Mouse (Mus musculus): Measurements from ENCODE around the gene 1700007K13Rik.

Gene 1700007K13Rik

DNA sequence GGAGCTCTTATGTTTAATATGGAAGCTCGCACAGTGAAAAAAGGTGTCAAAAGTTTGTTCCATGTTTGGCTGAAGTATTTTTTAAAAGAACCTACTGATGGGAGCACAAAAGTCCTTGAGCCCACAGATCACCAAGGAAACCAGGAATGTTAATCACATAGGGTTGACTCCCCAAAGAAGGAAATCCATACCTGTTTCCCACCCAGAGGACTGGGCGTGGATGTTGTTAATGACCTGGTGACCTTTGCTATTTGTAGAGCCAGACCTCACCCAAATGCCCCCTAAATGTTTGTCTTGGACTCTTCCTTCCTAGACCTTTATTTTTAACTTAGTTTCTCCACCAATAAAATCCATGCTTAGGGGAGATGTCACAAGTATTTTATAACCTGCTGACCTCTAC is 4.5 kb upstream of the 1700007K13Rik start:
- no peak for DNase-seq (ENCODE audit: low read depth, low spot score)

DNA sequence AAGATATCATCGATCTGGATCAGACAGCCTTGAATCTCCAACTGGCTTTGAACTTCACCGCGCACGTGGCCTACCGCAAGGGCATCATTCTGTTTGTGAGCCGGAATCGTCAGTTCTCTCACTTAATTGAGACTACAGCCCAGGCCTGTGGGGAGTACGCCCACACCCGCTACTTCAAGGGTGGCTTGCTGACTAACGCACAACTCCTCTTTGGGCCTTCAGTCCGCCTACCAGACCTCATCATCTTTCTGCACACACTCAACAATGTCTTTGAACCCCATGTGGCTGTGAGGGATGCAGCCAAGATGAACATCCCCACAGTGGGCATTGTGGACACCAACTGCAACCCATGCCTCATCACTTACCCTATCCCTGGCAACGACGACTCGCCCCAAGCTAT is 3.3 kb upstream of the 1700007K13Rik start:
- no peak for DNase-seq (ENCODE audit: low read depth, low spot score)

DNA sequence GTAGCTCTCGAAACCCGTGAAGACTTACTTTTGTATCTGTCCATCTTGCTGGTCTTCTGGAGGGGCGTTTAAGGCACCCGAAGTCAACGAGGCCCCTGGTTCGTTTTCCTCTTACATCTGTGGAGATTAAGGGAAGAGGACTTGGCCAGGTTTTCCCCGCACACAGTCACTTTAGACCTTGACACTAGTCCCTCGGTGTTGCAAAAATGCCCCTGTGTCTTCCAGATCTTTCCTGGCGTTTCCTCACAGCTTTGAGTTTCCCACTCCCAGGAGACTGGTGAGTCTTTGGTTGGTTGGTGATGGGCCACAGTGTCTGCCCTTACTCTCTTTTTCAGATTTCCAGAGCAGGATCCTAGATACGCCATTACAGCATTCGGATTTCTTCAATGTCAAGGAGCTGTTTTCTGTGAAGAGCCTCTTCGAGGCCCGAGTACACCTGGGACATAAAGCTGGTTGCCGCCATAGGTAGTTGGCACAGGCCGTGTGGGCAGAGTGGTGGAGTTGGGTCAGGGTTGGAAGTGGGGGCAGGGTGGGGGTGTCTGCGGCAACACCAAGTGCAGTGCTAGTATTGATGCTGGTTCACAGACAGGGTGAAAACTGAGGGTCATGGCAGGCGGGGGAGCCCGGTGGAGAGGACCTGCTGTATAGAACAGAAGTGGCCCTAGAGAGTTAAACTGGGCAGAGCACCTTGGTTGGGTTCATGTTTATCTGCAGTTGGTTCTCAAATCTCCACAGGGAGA is 2.5 kb upstream of the 1700007K13Rik start:
- no peak for DNase-seq (ENCODE audit: low read depth, low spot score)

DNA sequence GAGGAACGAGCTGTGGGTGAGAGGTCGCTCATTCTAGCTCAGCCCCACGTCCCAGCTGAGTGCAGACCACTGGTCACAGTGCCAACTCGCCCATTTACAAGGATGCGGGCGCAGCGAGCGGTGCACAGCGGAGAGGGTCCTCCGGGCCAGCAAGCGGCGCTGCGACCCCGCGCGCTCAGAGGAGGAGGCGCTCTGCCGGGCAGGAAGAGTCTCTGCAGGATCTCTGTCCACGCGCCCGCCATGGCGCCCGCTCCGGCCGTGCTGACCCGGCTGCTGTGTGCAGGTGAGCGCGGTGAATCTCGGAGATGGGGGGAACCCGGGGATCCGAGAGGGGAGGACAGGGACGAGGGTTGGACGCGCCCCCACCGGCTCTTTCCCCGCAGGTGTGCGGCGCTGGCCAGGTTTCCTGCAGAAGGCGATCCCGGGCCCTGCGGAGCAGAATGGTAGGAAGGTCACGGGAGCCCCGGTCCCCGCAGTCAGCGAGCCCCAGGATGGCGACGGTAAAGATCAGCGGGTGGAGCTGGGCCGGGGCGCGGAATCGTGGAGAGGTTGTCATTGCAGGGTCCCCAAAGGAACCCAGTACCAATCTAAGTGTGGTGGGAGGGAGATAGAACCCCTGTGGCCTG is 1.8 kb upstream of the 1700007K13Rik start, which contains the start of gene Mrps2:
Mrps2 (plus strand) TSS at position 207 of the 626 bp plus-strand sequence.
- DNase-seq (ENCODE audit: low read depth, low spot score): peak; percentile 63

DNA sequence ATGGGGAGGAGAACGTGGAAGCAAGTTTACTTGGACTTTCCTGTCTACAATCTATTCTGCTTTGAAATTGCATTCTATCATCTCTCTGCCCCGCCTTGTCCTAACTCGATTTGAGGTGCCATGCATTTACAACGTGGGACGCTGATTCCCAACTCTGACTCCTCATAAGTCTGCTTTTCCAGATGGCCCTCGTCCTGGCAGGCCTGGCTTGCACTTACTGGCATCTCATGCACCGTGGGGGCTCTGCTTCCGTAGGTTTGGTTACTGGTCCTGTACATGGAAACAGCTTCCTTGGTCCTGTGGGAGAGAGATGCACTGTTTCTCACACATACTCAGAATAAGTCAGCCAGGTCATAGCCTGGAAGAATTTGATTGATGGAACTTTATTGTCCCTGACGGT is 1.2 kb downstream of the 1700007K13Rik start:
- DNase-seq (ENCODE audit: low read depth, low spot score): no peak

DNA sequence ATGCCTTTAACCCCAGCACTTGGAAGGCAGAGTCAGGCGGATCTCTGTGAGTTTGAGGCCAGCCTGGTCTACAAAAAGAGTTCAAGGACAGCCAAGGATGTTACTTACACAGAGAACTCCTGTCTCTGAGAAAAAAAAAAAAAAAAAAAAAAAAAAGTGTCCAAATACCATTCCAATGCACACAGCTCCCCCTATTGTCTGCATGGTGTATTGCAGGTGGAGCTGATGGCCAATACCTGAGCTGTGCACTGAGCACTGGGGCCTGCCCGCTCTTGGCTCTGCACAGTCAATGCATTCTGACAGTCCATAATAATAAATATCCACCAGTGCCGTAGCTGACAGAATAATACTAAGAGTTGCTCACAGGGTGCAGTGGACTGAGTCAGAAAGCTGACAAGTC is 2.2 kb downstream of the 1700007K13Rik start:
- peak; percentile 14 for DNase-seq (ENCODE audit: low read depth, low spot score)

DNA sequence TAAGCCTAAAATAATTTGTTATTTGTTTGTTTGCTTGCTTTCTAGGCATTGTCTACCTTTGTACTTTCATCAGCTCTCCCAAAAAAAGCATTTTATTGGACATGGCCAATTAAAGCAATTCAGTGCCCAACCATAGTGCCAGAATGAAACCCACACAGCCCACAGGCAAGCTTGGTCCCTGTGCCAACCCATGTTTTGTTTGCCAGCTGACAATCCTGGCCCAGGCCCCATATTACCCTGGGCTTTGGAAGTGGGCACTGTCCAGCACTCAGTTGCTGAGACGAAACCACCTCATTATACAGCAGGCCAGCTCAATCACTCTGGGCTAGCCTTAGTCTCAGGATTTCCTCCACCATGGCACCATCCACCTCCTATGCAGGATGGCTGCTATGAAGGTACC is 9.5 kb downstream of the 1700007K13Rik start:
- no peak for DNase-seq (ENCODE audit: low read depth, low spot score)

DNA sequence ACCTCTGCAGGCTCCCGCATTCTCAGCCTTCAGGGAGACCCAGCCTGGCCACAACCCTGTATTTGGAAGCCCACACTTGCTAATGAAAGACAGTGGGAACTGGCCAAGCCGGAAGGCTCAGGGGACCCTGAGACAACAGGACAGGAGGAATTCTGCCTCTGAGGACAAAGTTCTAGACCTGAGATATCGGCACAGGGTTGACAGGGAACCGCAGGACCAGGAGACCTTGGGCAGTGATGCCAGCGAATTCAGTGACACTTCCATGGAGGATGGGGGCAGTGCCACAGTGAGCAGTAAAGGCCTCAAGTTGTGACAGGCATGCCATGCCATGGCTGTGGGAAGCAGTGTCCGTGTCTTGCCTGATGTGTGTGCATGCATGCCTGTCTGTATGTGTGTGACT is 12.6 kb downstream of the 1700007K13Rik start:
- no peak for DNase-seq (ENCODE audit: low read depth, low spot score)

DNA sequence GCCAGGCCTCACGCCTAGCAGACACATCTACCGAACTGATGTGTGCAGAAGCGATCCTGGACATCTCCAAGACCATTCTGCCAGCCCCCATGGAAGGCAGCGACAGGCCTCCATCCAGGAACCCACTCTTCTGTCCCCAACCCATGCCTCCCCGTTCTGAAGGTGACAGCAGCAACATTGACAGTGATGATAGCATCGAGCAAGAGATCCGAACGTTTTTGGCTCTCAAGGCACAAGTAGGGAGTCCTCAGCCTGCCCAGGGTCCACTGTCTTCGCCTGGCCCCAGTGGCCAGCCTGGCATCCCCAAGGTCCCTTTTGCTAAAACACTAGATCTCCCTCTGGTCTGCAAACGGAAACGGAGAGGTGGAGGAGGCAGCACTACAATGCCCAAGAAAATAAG is 14.5 kb downstream of the 1700007K13Rik start:
- DNase-seq (ENCODE audit: low read depth, low spot score): no peak

DNA sequence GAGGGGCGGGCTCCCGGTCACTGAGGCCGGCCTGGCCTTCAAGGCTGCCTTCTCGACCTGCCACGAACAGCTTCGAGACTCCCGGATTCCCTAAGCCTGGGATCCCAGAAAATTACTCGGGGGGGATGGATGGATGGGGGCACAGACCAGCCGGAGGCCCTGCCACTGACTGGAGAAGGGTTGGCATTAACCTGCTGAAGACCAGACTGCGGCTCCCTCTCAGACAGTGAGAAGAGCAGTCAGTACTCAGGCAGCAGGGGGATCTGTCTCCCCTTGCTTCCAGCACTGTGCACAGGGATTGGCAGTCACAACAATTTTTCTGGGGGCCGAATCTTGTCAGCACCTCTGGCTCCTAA is 18.8 kb downstream of the 1700007K13Rik start:
- no peak for DNase-seq (ENCODE audit: low read depth, low spot score)

DNA sequence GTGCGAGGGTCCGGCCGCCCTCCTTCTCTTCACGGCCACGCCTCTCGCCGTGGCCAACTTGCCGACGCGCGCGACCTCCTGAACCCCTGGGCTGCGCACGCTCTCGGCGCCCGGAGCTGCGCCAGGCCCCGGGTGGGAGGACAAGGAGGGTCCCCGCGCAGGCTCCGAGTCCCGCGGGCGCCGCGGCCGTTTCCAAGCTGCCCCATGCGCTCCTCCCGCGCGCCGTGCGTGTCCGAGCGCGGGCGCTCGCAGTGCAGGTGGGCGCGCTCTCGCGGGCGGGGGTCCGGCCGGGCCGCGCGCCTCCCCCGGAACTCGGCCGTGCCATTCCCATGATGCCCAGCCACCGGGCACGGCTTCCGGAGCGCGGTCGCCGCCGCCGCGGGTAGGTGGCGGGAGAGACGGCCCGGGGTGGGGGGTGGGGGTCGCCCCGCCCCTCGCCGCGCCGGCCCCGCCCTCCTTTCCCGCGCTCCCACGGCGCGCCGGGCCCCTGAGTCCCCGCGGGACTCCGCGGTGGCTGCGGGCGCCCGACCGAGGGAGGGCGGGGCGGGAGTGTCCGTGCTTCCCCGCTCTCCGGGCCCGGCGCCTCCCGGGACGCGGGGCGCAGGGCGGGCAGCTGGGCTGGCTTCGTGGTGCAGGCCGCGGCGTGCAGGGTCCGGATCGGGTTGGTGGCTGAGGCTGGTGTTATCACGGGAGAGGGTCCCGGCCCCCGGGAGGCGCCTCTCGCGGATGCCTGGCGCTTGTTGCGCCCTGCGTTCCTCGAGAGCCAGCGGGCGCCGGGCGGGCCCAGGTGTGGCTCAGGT is 19.4 kb downstream of the 1700007K13Rik start, which contains the start of gene Ppp1r26:
Ppp1r26 (plus strand) TSS at position 286 of the 800 bp plus-strand sequence.
- DNase-seq (ENCODE audit: low read depth, low spot score): no peak

DNA sequence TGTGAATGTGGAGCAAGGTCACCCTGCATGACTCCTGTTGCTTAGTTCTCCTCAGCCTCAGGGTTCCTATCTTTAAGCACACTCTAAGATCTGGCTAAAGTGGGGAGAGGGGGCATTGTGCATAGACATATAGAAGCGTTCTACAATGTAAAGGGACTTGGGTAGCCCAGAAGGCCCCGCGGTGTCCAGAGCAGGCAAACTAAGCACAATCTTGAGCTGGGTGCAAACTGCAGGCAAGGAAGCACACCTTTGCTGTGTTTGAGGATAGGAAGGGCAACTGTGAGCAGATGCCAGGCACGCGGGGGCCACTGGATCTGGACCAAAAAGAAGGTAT is 20.0 kb downstream of the 1700007K13Rik start:
- DNase-seq (ENCODE audit: low read depth, low spot score): no peak

DNA sequence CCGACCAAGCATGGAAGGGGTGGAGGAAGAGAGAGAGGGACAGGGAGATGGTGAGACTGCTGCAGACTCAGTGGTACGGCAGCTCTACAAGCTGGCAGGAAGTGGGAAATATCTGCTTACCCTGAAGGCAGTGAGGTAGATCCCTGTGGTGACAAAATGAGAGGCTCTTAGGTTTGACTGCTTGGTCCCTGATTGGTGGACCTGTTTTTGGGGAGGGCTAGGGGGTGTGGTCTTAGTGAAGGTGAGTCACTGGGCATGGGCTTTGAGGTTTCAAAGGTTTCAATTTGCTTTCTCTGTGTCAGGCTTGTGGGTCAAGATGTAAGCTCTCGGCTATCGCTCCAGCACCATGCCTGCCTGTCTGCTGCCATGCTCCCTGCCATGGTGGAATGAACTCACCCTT is 21.1 kb downstream of the 1700007K13Rik start:
- no peak for DNase-seq (ENCODE audit: low read depth, low spot score)

DNA sequence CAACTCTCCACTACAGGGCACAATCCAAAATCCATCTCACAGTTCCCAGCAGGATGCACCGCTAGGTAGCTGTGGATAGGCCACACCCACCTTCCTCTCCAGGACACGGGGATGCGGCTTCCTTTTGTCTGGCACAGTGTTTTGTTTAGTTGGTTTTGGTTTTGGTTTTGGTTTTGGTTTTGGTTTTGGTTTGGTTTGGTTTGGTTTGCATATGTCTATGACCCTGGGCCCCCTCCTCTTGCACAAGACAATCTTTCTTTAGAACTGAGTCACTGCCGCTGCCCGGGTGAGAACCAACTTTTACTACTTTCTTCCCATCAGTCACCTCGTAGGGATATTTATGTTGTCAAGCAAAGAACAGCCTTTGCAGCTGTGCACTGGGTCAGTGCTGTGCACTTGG is 25.3 kb downstream of the 1700007K13Rik start:
- no peak for DNase-seq (ENCODE audit: low read depth, low spot score)

DNA sequence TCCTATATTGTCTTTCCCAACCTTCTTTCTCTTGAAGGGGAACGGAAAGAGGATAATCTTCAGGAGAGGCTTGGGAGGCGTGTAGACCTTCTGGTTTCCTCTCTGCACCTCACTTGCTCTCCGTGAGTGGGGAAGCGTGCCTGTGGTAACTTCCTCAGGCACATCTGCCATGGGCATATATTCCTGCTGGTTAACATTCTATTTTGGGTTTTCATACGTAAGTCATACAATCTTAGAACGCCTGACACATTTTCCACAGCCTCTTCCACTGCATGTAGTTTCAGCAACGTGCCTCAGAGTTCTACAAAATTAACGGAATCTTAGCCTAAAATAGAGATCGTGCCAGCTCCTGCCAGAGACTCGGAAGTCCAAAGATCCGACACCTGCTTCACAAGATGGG is 30.7 kb downstream of the 1700007K13Rik start:
- DNase-seq (ENCODE audit: low read depth, low spot score): no peak

DNA sequence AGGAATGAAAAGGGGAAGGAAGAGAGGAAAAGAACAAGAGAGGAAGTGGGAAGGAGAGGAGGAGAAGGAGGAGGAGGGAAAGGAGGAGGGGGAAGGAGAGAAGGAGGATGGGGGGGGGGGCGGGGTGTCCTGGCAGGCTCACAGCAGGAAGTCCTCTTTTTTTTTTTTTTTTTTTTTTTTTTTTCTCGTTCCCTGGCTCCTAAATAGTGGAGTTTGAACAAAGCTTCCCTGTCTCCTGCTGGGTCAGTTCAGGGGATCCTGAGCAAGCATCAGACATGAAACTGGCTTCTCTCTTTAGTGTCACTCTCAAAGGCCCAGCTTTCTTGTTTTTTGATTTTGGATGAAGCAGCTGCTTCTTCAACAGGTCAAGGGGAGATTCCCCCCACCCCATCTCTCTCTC is 32.6 kb downstream of the 1700007K13Rik start:
- DNase-seq (ENCODE audit: low read depth, low spot score): no peak

DNA sequence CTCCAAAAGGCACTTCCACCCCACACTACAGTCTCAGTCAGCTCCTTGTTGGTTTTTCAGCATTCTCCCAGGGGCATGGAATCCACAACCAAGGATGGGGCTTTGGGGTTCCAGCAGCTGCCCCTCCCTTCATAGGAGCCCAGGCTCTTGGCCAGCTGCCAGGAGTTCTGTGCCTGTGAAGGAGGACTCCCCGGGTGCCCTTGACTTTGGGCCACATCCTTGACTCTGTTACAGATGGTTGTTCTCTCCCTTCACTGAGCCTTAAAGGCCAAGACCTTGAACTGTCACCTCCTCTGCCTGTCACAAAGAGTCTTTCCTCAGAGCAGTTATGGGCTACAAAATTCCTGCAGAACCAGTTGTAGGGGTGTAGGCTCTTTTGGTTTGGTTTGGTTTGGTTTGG is 33.3 kb downstream of the 1700007K13Rik start:
- DNase-seq (ENCODE audit: low read depth, low spot score): no peak

DNA sequence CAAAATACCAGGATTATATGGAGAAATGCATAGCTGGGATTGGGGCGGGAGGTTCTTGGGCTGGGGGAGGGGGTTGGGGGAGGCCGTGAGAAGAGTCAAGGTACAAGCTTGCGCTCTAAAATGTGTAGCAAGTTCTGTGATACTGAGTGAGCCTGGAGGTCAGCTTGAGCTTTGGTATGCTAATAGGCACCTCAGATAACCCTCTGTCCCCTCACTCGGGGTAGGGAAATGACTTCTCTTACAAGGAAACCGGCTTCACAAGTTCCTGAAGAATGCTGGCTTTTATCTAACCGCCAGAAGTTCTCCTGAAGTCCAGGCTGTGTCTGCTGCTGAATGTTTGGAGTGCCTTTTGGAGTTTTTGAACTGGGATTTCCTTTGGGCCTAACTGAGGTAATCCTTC is 35.3 kb downstream of the 1700007K13Rik start:
- no peak for DNase-seq (ENCODE audit: low read depth, low spot score)

DNA sequence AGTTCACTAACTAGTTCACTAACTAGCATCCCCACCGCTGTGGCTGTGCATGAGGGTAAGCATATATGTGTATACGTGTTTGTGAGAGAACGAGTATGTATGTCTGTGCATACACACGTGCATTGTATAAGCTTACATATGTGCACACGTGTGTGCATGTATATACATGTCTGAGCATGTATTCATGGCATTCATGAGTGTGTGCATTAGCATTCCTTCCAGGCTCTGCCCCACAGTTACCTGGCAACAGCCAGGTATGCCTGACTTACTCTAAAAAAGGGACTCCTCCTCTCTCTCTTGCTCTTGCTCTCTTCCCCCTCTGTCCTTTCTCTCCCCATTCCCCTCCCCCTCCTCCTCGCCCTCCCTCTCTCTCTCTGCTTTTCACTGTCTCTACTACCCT is 38.9 kb downstream of the 1700007K13Rik start:
- no peak for DNase-seq (ENCODE audit: low read depth, low spot score)

DNA sequence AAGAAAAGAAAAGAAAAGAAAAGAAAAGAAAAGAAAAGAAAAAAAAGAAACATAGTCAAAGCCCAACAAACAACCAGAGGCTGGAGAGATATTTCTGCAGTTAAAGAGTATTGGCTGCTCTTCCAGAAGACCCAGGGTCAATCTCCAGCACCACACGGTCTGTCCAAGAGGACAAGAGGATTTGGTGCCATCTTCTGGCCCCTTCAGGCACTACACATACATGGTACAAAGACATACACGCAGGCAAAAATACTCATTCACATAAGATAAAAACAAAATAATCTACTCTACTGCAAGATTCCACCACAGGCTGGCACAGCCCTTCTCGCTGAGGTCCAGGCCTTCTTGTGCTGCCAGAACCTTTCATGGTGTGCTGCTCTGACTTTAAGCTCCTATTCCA is 43.0 kb downstream of the 1700007K13Rik start:
- DNase-seq (ENCODE audit: low read depth, low spot score): no peak

DNA sequence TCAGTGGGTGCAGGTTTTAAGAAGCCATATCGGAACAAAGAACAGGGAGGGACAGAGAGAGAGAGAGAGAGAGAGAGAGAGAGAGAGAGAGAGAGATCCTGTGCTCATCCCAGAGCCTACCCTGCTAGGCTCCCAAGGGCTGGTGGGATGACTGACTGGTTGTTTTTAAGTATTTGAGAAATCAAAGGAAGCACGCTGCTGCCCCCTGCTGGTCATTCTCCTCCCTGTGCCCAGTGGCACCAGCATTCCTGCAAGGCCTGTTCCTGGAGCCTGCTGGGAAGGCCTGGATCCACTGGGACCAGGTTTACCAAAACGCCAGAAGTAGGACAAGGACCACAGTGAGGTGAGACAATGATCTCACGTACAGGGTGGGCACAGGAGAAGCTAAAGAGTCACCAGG is 46.2 kb downstream of the 1700007K13Rik start:
- DNase-seq (ENCODE audit: low read depth, low spot score): peak; percentile 64

DNA sequence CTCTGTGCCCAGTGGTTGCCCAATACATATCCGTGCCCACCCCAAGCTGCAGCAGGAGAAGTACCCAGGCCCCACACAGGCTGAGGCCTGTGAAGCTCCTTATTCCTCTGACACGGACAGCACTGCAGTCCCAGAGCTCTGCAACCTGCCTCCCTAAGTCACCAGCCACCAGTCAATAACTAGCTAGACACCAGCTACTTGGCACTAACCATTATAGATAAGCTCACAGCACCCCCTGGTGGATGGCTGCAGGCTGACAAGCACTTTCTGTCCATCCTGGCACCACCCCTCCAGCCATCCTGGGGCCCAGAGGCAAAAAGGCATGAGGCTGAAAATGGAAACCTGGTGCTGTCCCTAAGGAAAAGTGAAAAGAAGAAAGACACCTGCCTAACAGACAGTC is 48.1 kb downstream of the 1700007K13Rik start:
- DNase-seq (ENCODE audit: low read depth, low spot score): peak; percentile 77

DNA sequence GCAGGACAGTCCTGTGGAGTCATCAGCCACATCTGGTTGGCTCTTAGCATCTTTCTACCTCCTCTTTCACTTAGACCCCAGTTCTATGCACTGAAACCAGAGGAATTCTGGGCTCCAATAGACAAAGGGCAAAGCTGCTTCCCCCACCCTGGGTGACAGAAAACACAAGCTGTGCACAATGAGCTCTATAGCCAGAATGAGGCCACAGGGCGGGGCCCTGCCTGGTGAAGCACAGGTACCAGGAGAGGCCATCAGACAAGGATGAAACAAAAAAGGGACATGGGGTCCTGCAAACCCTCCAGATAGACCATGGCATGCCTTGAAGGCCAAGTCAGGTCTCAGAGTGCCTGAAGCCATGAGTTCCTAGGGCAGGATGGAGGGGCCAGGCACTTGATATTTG is 49.6 kb downstream of the 1700007K13Rik start:
- DNase-seq (ENCODE audit: low read depth, low spot score): no peak
